Mouse (Mus musculus): Measurements from ENCODE around the gene Tspan5. TPM values are rescaled to one million over a fixed set of nuclear protein-coding genes. Genes with fewer than 3 reads are reported as not detected.

Gene Tspan5
- total and polyA plus RNA-seq, 3 experiments: 28.1 to 35.1 TPM; not detected in 1

DNA sequence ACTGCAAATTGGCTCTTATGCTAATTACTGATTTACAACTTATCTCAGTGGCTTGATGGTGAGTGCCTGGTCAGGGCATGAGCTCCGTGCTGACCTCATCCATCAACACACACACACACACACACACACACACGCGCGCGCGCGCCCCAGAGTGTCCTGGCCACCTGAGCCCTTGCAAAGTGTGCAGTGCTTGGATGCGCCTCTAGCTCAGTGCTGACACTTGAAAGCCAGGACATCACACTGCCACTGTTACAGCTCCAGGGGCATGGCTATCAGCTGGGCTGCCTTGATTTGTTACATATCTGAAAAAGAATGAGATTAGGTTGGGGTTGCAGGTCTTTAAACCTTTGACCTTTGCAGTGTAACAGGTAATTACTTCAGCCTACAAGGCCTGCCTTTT, 109.9 kb downstream of the Tspan5 start:
- Histone ChIP-seq H3K79me2 (ENCODE audit: control insufficient read depth, insufficient read depth, low read length, poor library complexity) (peaks cover 3% of the 10 kb centered on the region), H3K9me3 (replicated peaks; ENCODE audit: insufficient read depth, low read length) (no peaks in the 10 kb centered on the region), H3K27me3 (ENCODE audit: control insufficient read depth in 1 of 2, insufficient read depth in 2 of 2, low read length in 2 of 2) (no peaks in the 10 kb centered on the region), H3K9ac (ENCODE audit: control insufficient read depth, low read depth, low read length, poor library complexity, severe bottlenecking) (no peak overlapping the region), H3K4me1 (ENCODE audit: control insufficient read depth in 1 of 2, insufficient read depth in 2 of 2, low read length in 2 of 2) (no peaks in the 10 kb centered on the region), H3K4me3 (ENCODE audit: control insufficient read depth in 1 of 2, insufficient read depth in 1 of 2, low read depth in 2 of 2, low read length in 2 of 2) (no peak overlapping the region), H3K27ac (ENCODE audit: control insufficient read depth, low read depth, low read length) (no peak overlapping the region), H3K36me3 (ENCODE audit: control insufficient read depth in 1 of 2, insufficient read depth in 2 of 2, low read length in 2 of 2) (no peaks in the 10 kb centered on the region)
- TF ChIP-seq MAFK (IDR thresholded peaks at IDR 0.05; ENCODE audit: borderline replicate concordance, low read depth, low read length): no peak
- TF ChIP-seq HCFC1 (IDR thresholded peaks at IDR 0.05; ENCODE audit: low read depth, low read length): no peak
- DNase-seq (ENCODE audit: low read depth, low spot score): no peak

DNA sequence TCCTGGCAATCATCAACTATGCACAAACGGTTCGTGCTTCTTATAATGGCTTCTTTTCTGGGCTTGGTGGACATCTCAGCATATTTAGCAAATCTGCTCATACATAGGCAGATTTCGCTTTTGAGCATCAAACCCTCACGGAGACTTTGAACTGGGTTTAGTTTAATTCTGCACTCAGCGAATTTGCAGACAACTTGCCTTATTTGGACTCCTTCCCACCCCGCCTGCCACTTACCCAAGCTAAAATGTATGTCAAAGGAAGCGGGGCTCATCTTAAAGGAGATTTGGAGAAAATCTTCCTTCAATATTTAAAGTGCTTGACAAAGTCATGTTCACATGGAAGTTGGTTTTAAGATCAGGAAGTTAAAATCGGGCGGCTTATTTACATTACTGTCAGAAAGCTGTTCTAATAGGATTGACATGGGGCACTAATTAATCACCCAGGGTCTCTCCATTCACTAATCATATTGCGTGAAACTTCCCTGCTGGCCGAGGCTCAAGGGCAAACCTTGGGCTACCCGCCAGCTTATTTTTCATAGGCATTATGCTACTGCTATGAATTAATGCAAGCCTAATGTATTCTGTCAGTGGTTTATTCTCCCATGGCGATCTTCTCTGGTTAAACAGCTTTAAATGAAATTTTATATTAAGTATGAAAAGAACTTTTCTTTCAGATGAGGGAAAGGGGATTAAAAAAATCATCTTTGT, 111.1 kb downstream of the Tspan5 start:
- Histone ChIP-seq H3K4me1 (ENCODE audit: control insufficient read depth in 1 of 2, insufficient read depth in 2 of 2, low read length in 2 of 2) (no peaks in the 10 kb centered on the region), H3K27ac (ENCODE audit: control insufficient read depth, low read depth, low read length) (no peak overlapping the region), H3K4me3 (ENCODE audit: control insufficient read depth in 1 of 2, insufficient read depth in 1 of 2, low read depth in 2 of 2, low read length in 2 of 2) (no peak overlapping the region), H3K36me3 (ENCODE audit: control insufficient read depth in 1 of 2, insufficient read depth in 2 of 2, low read length in 2 of 2) (no peaks in the 10 kb centered on the region), H3K9ac (ENCODE audit: control insufficient read depth, low read depth, low read length, poor library complexity, severe bottlenecking) (no peak overlapping the region), H3K79me2 (ENCODE audit: control insufficient read depth, insufficient read depth, low read length, poor library complexity) (peaks cover 3% of the 10 kb centered on the region; the same call in 1 of the 2 replicates), H3K9me3 (replicated peaks; ENCODE audit: insufficient read depth, low read length) (no peaks in the 10 kb centered on the region), H3K27me3 (ENCODE audit: control insufficient read depth in 1 of 2, insufficient read depth in 2 of 2, low read length in 2 of 2) (no peaks in the 10 kb centered on the region)
- no peak for TF ChIP-seq ZMIZ1 (IDR thresholded peaks at IDR 0.05; ENCODE audit: low read depth, low read length)
- TF ChIP-seq ELF1 (IDR thresholded peaks at IDR 0.05; ENCODE audit: low read depth, low read length): no peak
- TF ChIP-seq EP300 (IDR thresholded peaks at IDR 0.05; ENCODE audit: low read depth in 1 of 2, low read length in 2 of 2): no peak
- no peak for TF ChIP-seq TAL1 (IDR thresholded peaks at IDR 0.05; ENCODE audit: low read length)
- TF ChIP-seq MAZ (IDR thresholded peaks at IDR 0.05; ENCODE audit: low read depth, low read length): no peak
- TF ChIP-seq CTCF (IDR thresholded peaks at IDR 0.05 in 2 of 3, conservative IDR thresholded peaks at IDR 0.05 in 1 of 3; ENCODE audit: control insufficient read depth in 1 of 3, insufficient read depth in 1 of 3, low read depth in 2 of 3, low read length in 3 of 3, poor library complexity in 1 of 3, severe bottlenecking in 1 of 3): no peak
- no peak for TF ChIP-seq GABPA (IDR thresholded peaks at IDR 0.05; ENCODE audit: low read depth, low read length)
- no peak for TF ChIP-seq TCF12 (IDR thresholded peaks at IDR 0.05; ENCODE audit: low read depth, low read length)
- no peak for TF ChIP-seq GATA1 (IDR thresholded peaks at IDR 0.05; ENCODE audit: low read depth, low read length)
- TF ChIP-seq ZNF384 (IDR thresholded peaks at IDR 0.05; ENCODE audit: low read depth, low read length): no peak
- no peak for TF ChIP-seq MAFK (IDR thresholded peaks at IDR 0.05; ENCODE audit: borderline replicate concordance, low read depth, low read length)
- no peak for TF ChIP-seq MEF2A (IDR thresholded peaks at IDR 0.05; ENCODE audit: extremely low read depth, insufficient replicate concordance, low read depth, low read length, poor library complexity, severe bottlenecking)
- no peak for DNase-seq (ENCODE audit: low read depth, low spot score)

Measured in MEL (cell line).